Mouse (Mus musculus) spleen, adult 2 months (tissue): ENCODE data around the gene Ppcs.

Source experiments
- CTCF ChIP-seq: fragments of 200-500 bp; IDR thresholded peaks from 2 replicates; pipeline ENCODE4 v1.5.1; 2011; ENCODE audit warnings: mild to moderate bottlenecking, inconsistent platforms; ENCODE audit not compliant: insufficient read depth, insufficient read length, insufficient replicate concordance; ENCODE audit errors: extremely low read depth
- POLR2A ChIP-seq: fragments of 200-500 bp; IDR thresholded peaks from 2 replicates; pipeline ENCODE4 v1.6.1; 2011; ENCODE audit warnings: low read depth, low read length, inconsistent platforms

DNA sequence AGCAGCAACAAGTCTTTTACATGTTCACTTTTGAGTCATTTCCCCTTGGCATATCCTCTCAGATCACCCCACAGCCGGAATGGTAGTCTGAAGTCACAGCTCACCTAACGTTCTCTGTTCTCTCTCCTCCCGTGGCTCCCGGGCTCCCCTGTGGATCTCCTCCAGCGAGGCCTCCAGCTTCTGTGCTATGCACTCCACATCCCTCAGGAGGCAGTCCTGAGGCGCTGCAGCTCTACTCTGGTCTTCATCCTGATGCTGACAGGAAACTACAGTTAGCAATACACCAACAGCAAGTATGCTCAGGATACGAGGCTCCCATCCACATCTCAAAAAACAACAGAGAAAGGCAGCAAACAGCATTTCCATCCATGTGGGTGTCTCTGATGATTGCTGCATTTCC, 21.3 kb downstream of the Ppcs start:
- TF ChIP-seq CTCF (no peak), POLR2A (no peak)
